Mouse (Mus musculus) limb, embryonic 11.5 days (tissue): ENCODE measurements at regions not wholly inside any gene's neighbourhood (a gene's known extent, or its start where the extent isn't known, plus 50 kb on each side); places are given as distances from the start of the nearest gene placed in this dataset.

Experiments used
- ATAC-seq: fragments of 200-750 bp; cut with Nextera tagmentation; 2 replicates; pipeline ENCODE4 v1.8.0; 2017; ENCODE audit warnings: low read depth; ENCODE audit not compliant: insufficient number of reproducible peaks, low FRiP score, low TSS enrichment
- DNase-seq: peaks from one replicate; pipeline ENCODE4 v3.0.0-alpha.2; 2015; ENCODE audit warnings: low spot score
- H3K27ac ChIP-seq: fragments of 300-500 bp; sonication (generic); replicated peaks from 2 replicates; pipeline ENCODE4 v1.5.1; 2014; ENCODE audit warnings: low read depth, mild to moderate bottlenecking, low read length
- H3K27me3 ChIP-seq: fragments of 300-500 bp; sonication (generic); 2 replicates; pipeline ENCODE4 v1.6.1; 2014; ENCODE audit warnings: mild to moderate bottlenecking, low read length, mixed read lengths; ENCODE audit not compliant: control insufficient read depth, insufficient read depth
- H3K36me3 ChIP-seq: fragments of 300-500 bp; sonication (generic); 2 replicates; pipeline ENCODE4 v1.6.1; 2014; ENCODE audit warnings: mild to moderate bottlenecking, low read length, moderate library complexity, mixed read lengths; ENCODE audit not compliant: control insufficient read depth, insufficient read depth
- H3K4me1 ChIP-seq: fragments of 300-500 bp; sonication (generic); 2 replicates; pipeline ENCODE4 v1.6.1; 2014; ENCODE audit warnings: low read length, mixed read lengths; ENCODE audit not compliant: control insufficient read depth, insufficient read depth
- H3K4me2 ChIP-seq: fragments of 300-500 bp; sonication (generic); 2 replicates; pipeline ENCODE4 v1.6.1; 2014; ENCODE audit warnings: low read depth, mild to moderate bottlenecking, moderate library complexity; ENCODE audit not compliant: severe bottlenecking
- H3K4me3 ChIP-seq: fragments of 300-500 bp; sonication (generic); 2 replicates; pipeline ENCODE4 v1.5.1; 2014; ENCODE audit warnings: low read depth, low read length
- H3K9ac ChIP-seq: fragments of 300-500 bp; sonication (generic); 2 replicates; pipeline ENCODE4 v1.6.1; 2014; ENCODE audit warnings: mild to moderate bottlenecking, low read length
- H3K9me3 ChIP-seq: fragments of 300-500 bp; sonication (generic); 2 replicates; pipeline ENCODE4 v1.6.1; 2016; ENCODE audit warnings: low read length; ENCODE audit not compliant: control insufficient read depth
- WGBS: fragments of 180-500 bp; shearing (Covaris S2); extraction: QIAGEN DNeasy Blood & Tissue Kit; methylation state at CpG from one replicate; pipeline ENCODE4 v1.1.7; 2014; 5-methylcytosine and 5-hydroxymethylcytosine counted together

GRCm38 (mm10) chr1:128477653-128478052, 60.5 kb upstream of the Dars start:
- WGBS, result 88% methylated on average over 2 of the region's 2 CpGs

GRCm38 (mm10) chr1:128472713-128473230, 55.6 kb upstream of the Dars start:
- H3K4me1 ChIP-seq, result 0 out of 2 replicates have a peak, but pooled peaks cover 3% of the 10 kb centered on the region
- H3K9me3 ChIP-seq, result no peaks in the 10 kb centered on the region
- no peak overlapping the region for H3K27ac ChIP-seq
- peak overlapping the region; percentile 56 for H3K4me2 ChIP-seq
- H3K4me3 ChIP-seq, result peak overlapping the region; percentile 15
- H3K9ac ChIP-seq, result 0 out of 2 replicates have a peak overlapping the region, but pooled peaks have one; percentile 37
- ATAC-seq, result no peak; the same call in 1 of the 2 replicates
- WGBS, result 26% methylated on average over 15 of the region's 15 CpGs
- no peak for DNase-seq
- H3K27me3 ChIP-seq, result no peaks in the 10 kb centered on the region
- no peaks in the 10 kb centered on the region for H3K36me3 ChIP-seq

More at GRCm38 (mm10) chr1:128477653-128478052, 60.5 kb upstream of the Dars start:
- H3K27me3 ChIP-seq, result no peaks in the 10 kb centered on the region
- no peaks in the 10 kb centered on the region for H3K36me3 ChIP-seq
- no peak overlapping the region for H3K27ac ChIP-seq
- H3K9me3 ChIP-seq, result no peaks in the 10 kb centered on the region
- DNase-seq, result no peak
- no peak overlapping the region for H3K4me3 ChIP-seq
- H3K4me2 ChIP-seq, result no peak overlapping the region
- no peaks in the 10 kb centered on the region for H3K4me1 ChIP-seq
- no peak overlapping the region for H3K9ac ChIP-seq
- ATAC-seq, result no peak

- Histone ChIP-seq H3K36me3 (no peaks in the 10 kb centered on the region), H3K4me1 (0 out of 2 replicates have a peak, but pooled peaks cover 3% of the 10 kb centered on the region), H3K27me3 (no peaks in the 10 kb centered on the region), H3K4me3 (peak overlapping the region; percentile 15), H3K4me2 (peak overlapping the region; percentile 56), H3K9me3 (no peaks in the 10 kb centered on the region), H3K27ac (no peak overlapping the region), H3K9ac (peak overlapping the region; percentile 37; the same call in 1 of the 2 replicates)
- WGBS, result 2% methylated on average over 20 of the region's 20 CpGs
- peak; percentile 81 for ATAC-seq
- DNase-seq, result peak; percentile 78
Measured at GRCm38 (mm10) chr1:128472022-128472712, 55.0 kb upstream of the Dars start.

- Histone ChIP-seq H3K27me3 (no peaks in the 10 kb centered on the region), H3K4me2 (no peak overlapping the region), H3K36me3 (no peaks in the 10 kb centered on the region), H3K27ac (no peak overlapping the region), H3K4me1 (0 out of 2 replicates have a peak, but pooled peaks cover 3% of the 10 kb centered on the region), H3K9me3 (no peaks in the 10 kb centered on the region), H3K9ac (no peak overlapping the region), H3K4me3 (no peak overlapping the region)
- DNase-seq (no peak), ATAC-seq (no peak)
- WGBS, result 79% methylated on average over 2 of the region's 2 CpGs
Measured at GRCm38 (mm10) chr1:128470786-128471185, 53.6 kb upstream of the Dars start.

GRCm38 (mm10) chr1:128469054-128469453, 51.9 kb upstream of the Dars start:
- no peak overlapping the region for H3K27ac ChIP-seq
- H3K4me3 ChIP-seq, result no peak overlapping the region
- DNase-seq, result no peak
- 0 out of 2 replicates have a peak, but pooled peaks cover 3% of the 10 kb centered on the region for H3K4me1 ChIP-seq
- H3K9me3 ChIP-seq, result no peaks in the 10 kb centered on the region
- no peaks in the 10 kb centered on the region for H3K27me3 ChIP-seq
- no peak overlapping the region for H3K4me2 ChIP-seq
- 92% methylated on average over 7 of the region's 7 CpGs for WGBS
- H3K9ac ChIP-seq, result no peak overlapping the region
- ATAC-seq, result no peak
- no peaks in the 10 kb centered on the region for H3K36me3 ChIP-seq
